Mouse (Mus musculus): ENCODE measurements around the gene Kcnk7.

DNA sequence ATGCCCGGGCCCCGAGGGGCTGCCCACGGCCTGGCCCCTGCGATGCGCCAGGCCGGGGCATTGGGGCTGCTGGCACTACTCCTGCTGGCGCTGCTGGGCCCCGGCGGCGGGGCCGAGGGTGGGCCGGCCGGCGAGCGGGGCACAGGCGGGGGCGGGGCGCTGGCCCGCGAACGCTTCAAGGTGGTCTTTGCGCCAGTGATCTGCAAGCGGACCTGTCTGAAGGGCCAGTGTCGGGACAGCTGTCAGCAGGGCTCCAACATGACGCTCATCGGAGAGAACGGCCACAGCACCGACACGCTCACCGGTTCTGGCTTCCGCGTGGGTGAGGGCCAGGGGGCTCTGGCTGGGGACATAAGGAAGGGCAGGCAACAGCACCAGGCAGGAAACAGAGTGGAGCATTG is 38.1 kb downstream of the Kcnk7 start:
- no peak; the same call in 1 of the 2 replicates for TF ChIP-seq POLR2A (IDR thresholded peaks at IDR 0.05; ENCODE audit: low read depth, low read length)
- no peak for TF ChIP-seq CTCF (IDR thresholded peaks at IDR 0.05; ENCODE audit: borderline replicate concordance, insufficient read depth, low read length)

Measured in embryonic fibroblast, embryonic 13.5 days (primary cell).